ENCODE assay signal across 8 mouse cellular contexts in the genomic region with DNA sequence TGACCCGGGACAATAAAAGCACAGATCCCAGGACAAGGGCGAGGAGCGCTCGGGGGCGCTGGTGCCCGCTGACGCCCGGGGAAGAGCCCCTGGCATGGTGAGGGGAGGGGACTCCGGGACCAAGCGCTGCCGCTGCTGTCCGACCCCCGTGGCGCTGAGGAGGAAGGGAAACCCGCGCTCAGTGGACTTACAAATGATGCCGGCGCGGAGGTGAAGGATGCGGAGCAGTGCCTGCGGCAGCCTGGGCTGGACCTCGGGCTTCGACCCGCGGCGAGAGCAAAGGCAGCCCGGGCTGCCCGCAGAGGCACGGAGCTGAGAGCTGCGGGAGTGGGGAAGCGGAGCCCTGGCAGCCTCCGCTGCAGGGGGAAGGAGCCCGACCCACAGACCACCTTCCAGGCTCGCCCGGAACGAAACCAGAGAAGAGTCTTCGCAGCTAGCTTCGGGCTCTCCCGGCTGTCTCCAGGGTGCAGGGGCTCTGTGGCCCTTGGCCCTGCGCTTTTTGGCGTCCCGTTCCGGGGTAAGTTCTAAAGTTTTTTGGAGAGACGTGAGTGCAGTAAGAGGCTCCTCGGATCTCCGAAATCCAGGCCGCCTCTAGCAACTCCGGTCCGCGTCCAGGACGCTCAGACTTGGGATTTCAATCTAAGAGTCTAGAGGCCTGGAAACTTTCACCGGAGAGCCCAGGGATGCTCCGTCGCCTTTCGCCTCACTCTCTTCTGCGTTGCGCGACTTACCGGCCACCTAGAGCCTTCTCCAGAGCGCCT. TPM values are rescaled to one million over a fixed set of nuclear protein-coding genes. Genes with fewer than 3 reads are reported as not detected.
DNase-seq lines count a peak whose midpoint lies in the region; ATAC-seq and TF ChIP-seq lines count a peak whose summit lies in the region.

No protein-coding gene starts in this region.

- peak overlapping the region; percentile 86 for H3K27ac ChIP-seq in embryonic facial prominence, embryonic 11.5 days (replicated peaks; ENCODE audit: low read depth, low read length)
- peak overlapping the region; percentile 91 for H3K27ac ChIP-seq in heart, embryonic 11.5 days (ENCODE audit: low read depth, low read length)
- H3K27ac ChIP-seq in kidney, embryonic 16.5 days (ENCODE audit: low read length), result peak overlapping the region; percentile 96
- peak overlapping the region; percentile 90 for H3K27ac ChIP-seq in midbrain, embryonic 13.5 days

- ATAC-seq in embryonic facial prominence, embryonic 11.5 days (replicated peaks; ENCODE audit: insufficient number of reproducible peaks, low FRiP score, low TSS enrichment, low read depth), result peak; percentile 15; the same call in 1 of the 2 replicates
- peak; percentile 19 for ATAC-seq in heart, embryonic 11.5 days (replicated peaks; ENCODE audit: insufficient number of reproducible peaks, low FRiP score, low TSS enrichment)
- peak; percentile 29 for ATAC-seq in kidney, embryonic 16.5 days (ENCODE audit: low FRiP score, low TSS enrichment)
- ATAC-seq in midbrain, embryonic 13.5 days, result peak; percentile 38

- TF ChIP-seq CTCF in C2C12 (IDR thresholded peaks at IDR 0.05; ENCODE audit: control insufficient read depth, insufficient read depth, insufficient read length), result no peak

- peaks cover 4% of the 10 kb centered on the region for H3K27me3 ChIP-seq in C2C12 (ENCODE audit: control insufficient read depth, insufficient read depth, insufficient read length)
- no peaks in the 10 kb centered on the region; the same call in 1 of the 2 replicates for H3K27me3 ChIP-seq in embryonic facial prominence, embryonic 11.5 days (ENCODE audit: control insufficient read depth, insufficient read depth, low read length)
- H3K27me3 ChIP-seq in heart, embryonic 11.5 days (ENCODE audit: control insufficient read depth, insufficient read depth, low read length), result peaks cover 8% of the 10 kb centered on the region
- H3K27me3 ChIP-seq in kidney, embryonic 16.5 days (ENCODE audit: insufficient read depth, low read length), result 0 out of 2 replicates have a peak, but pooled peaks cover 2% of the 10 kb centered on the region
- no peaks in the 10 kb centered on the region for H3K27me3 ChIP-seq in midbrain, embryonic 13.5 days

- peaks cover 7% of the 10 kb centered on the region; the same call in 1 of the 2 replicates for H3K4me1 ChIP-seq in embryonic facial prominence, embryonic 11.5 days (ENCODE audit: control insufficient read depth, insufficient read depth, low read length)
- H3K4me1 ChIP-seq in heart, embryonic 11.5 days (ENCODE audit: control insufficient read depth, insufficient read depth, low read length), result peaks cover 8% of the 10 kb centered on the region
- H3K4me1 ChIP-seq in kidney, embryonic 16.5 days (ENCODE audit: insufficient read depth, low read length), result peaks cover 26% of the 10 kb centered on the region; the same call in 1 of the 2 replicates
- H3K4me1 ChIP-seq in midbrain, embryonic 13.5 days (replicated peaks), result peaks cover 42% of the 10 kb centered on the region

- H3K79me3 ChIP-seq in C2C12 (ENCODE audit: low read depth), result no peaks in the 10 kb centered on the region

- H3K36me3 ChIP-seq in C2C12 (ENCODE audit: control insufficient read depth, insufficient read depth), result no peaks in the 10 kb centered on the region
- peaks cover 20% of the 10 kb centered on the region for H3K36me3 ChIP-seq in embryonic facial prominence, embryonic 11.5 days (replicated peaks; ENCODE audit: control insufficient read depth, insufficient read depth, low read depth, low read length)
- H3K36me3 ChIP-seq in heart, embryonic 11.5 days (ENCODE audit: control insufficient read depth, insufficient read depth, low read length), result 0 out of 2 replicates have a peak, but pooled peaks cover 3% of the 10 kb centered on the region
- H3K36me3 ChIP-seq in kidney, embryonic 16.5 days (ENCODE audit: insufficient read depth, low read length), result peaks cover 20% of the 10 kb centered on the region
- H3K36me3 ChIP-seq in midbrain, embryonic 13.5 days, result peaks cover 22% of the 10 kb centered on the region

- WGBS in embryonic facial prominence, embryonic 11.5 days, result under 1% methylated on average over 56 of the region's 60 CpGs
- WGBS in heart, embryonic 11.5 days (ENCODE audit: insufficient replicate concordance), result under 1% methylated on average over 60 of the region's 60 CpGs
- 0% methylated on average over 60 of the region's 60 CpGs for WGBS in kidney, embryonic 16.5 days
- WGBS in midbrain, embryonic 13.5 days, result under 1% methylated on average over 60 of the region's 60 CpGs

- H3ac ChIP-seq in C2C12 (ENCODE audit: control insufficient read depth, insufficient read length, low read depth), result peak overlapping the region; percentile 74

- H3K9me3 ChIP-seq in embryonic facial prominence, embryonic 11.5 days (replicated peaks; ENCODE audit: control insufficient read depth, low read length), result no peaks in the 10 kb centered on the region; the same call in 1 of the 2 replicates
- no peaks in the 10 kb centered on the region for H3K9me3 ChIP-seq in heart, embryonic 11.5 days (replicated peaks; ENCODE audit: control insufficient read depth, low read length)
- peaks cover 12% of the 10 kb centered on the region; the same call in 1 of the 2 replicates for H3K9me3 ChIP-seq in kidney, embryonic 16.5 days (ENCODE audit: low read length)
- H3K9me3 ChIP-seq in midbrain, embryonic 13.5 days, result no peaks in the 10 kb centered on the region

- peak; percentile 49 for DNase-seq in embryo, embryonic 10 days (ENCODE audit: low spot score)
- no peak for DNase-seq in embryo, embryonic 9.5 days (ENCODE audit: extremely low spot score)
- DNase-seq in embryonic facial prominence, embryonic 11.5 days (ENCODE audit: low spot score), result peak; percentile 56
- DNase-seq in urinary bladder, postnatal 36 days (ENCODE audit: low spot score in 2 of 2), result peak; percentile 18 to 25

- peak overlapping the region; percentile 94 for H3K4me2 ChIP-seq in embryonic facial prominence, embryonic 11.5 days (ENCODE audit: low read depth, low read length)
- H3K4me2 ChIP-seq in heart, embryonic 11.5 days, result peak overlapping the region; percentile 98
- peak overlapping the region; percentile 87 for H3K4me2 ChIP-seq in kidney, embryonic 16.5 days (replicated peaks; ENCODE audit: low read depth, low read length)
- peak overlapping the region; percentile 96 for H3K4me2 ChIP-seq in midbrain, embryonic 13.5 days (replicated peaks)

- peak overlapping the region; percentile 89 for H3K9ac ChIP-seq in embryonic facial prominence, embryonic 11.5 days (replicated peaks; ENCODE audit: low read length)
- peak overlapping the region; percentile 79 for H3K9ac ChIP-seq in heart, embryonic 11.5 days (ENCODE audit: low read depth, low read length)
- H3K9ac ChIP-seq in kidney, embryonic 16.5 days (replicated peaks; ENCODE audit: low read length), result peak overlapping the region; percentile 84
- peak overlapping the region; percentile 91 for H3K9ac ChIP-seq in midbrain, embryonic 13.5 days (replicated peaks)

- no peaks in the 10 kb centered on the region for H3K79me2 ChIP-seq in C2C12 (ENCODE audit: control insufficient read depth, insufficient read depth)

- H3K4me3 ChIP-seq in C2C12 (ENCODE audit: insufficient read depth, poor library complexity, severe bottlenecking), result peak overlapping the region; percentile 37
- peak overlapping the region; percentile 85 for H3K4me3 ChIP-seq in embryonic facial prominence, embryonic 11.5 days (ENCODE audit: low read depth, low read length)
- H3K4me3 ChIP-seq in heart, embryonic 11.5 days (ENCODE audit: low read depth, low read length), result peak overlapping the region; percentile 84
- peak overlapping the region; percentile 66 for H3K4me3 ChIP-seq in kidney, embryonic 16.5 days (ENCODE audit: low read length)
- peak overlapping the region; percentile 88 for H3K4me3 ChIP-seq in midbrain, embryonic 13.5 days (replicated peaks)

TF ChIP-seq in C2C12, 6 proteins besides CTCF, POLR2A, EP300 and RAD21:
- no peak for TF ChIP-seq MYOD1 (IDR thresholded peaks at IDR 0.05; ENCODE audit: control insufficient read depth, insufficient read length, low read depth)
- TF ChIP-seq MYOG (IDR thresholded peaks at IDR 0.05; ENCODE audit: control insufficient read depth, extremely low read depth, insufficient read length), result no peak
- no peak for TF ChIP-seq MAX (IDR thresholded peaks at IDR 0.05)
- no peak for TF ChIP-seq USF1 (IDR thresholded peaks at IDR 0.05; ENCODE audit: low read depth)
- TF ChIP-seq CEBPB (IDR thresholded peaks at IDR 0.05; ENCODE audit: low read depth), result no peak

RNA-seq across cellular contexts. Expression of gene Fat4, which starts 0.5 kb away (rescaled TPM):
- 0.29 TPM for polyA plus RNA-seq in C2C12 (2012; fragmentation: generic; extraction: Trizol)
- 14.0 and 14.8 TPM in 2 replicates for polyA plus RNA-seq in embryonic facial prominence, embryonic 11.5 days (2014; fragmentation: Nextera tagmentation; extraction: Ambion mirVana)
- 4.7 and 5.3 TPM in 2 replicates for polyA plus RNA-seq in heart, embryonic 11.5 days (2014; fragmentation: Nextera tagmentation; extraction: Ambion mirVana)
- 5.8 and 7.1 TPM in 2 replicates for polyA plus RNA-seq in kidney, embryonic 16.5 days (2015; fragmentation: Nextera tagmentation; extraction: Ambion mirVana)
- polyA plus RNA-seq in midbrain, embryonic 13.5 days (2015; fragmentation: Nextera tagmentation; extraction: Ambion mirVana), result 6.9 and 7.2 TPM in 2 replicates

Comparison
In these comparisons a context has a peak if more than half of its experiments do, and no peak if none do; other contexts are left out.
1. H3K4me3 ChIP-seq: peak in every context shown above with its lines; median percentile 88 in midbrain, embryonic 13.5 days; 85 in embryonic facial prominence, embryonic 11.5 days; 84 in heart, embryonic 11.5 days; 66 in kidney, embryonic 16.5 days; 37 in C2C12.